Mouse (Mus musculus) hindbrain, postnatal 0 days (tissue): Measurements from ENCODE around the gene Nxpe4. TPM values are rescaled to one million over a fixed set of nuclear protein-coding genes. Genes with fewer than 3 reads are reported as not detected.

Experiments
- ATAC-seq: fragments of 200-750 bp; cut with Nextera tagmentation; 2 replicates; pipeline ENCODE4 v1.8.0; 2017; ENCODE audit warnings: mild to moderate bottlenecking, moderate TSS enrichment, moderate library complexity
- DNase-seq: peaks from one replicate; pipeline ENCODE4 v3.0.0-alpha.2; 2015; ENCODE audit warnings: low spot score
- H3K27ac ChIP-seq: fragments of 300-500 bp; sonication (generic); 2 replicates; pipeline ENCODE4 v1.5.1; 2014; ENCODE audit warnings: mild to moderate bottlenecking
- H3K27me3 ChIP-seq: fragments of 300-500 bp; sonication (generic); 2 replicates; pipeline ENCODE4 v1.6.1; 2014; ENCODE audit warnings: low read length, mixed read lengths; ENCODE audit not compliant: insufficient read depth
- H3K36me3 ChIP-seq: fragments of 300-500 bp; sonication (generic); 2 replicates; pipeline ENCODE4 v1.6.1; 2014; ENCODE audit warnings: low read length, mixed read lengths; ENCODE audit not compliant: insufficient read depth
- H3K4me1 ChIP-seq: fragments of 300-500 bp; sonication (generic); 2 replicates; pipeline ENCODE4 v1.6.1; 2014; ENCODE audit warnings: antibody characterized with exemption, low read length, mixed read lengths; ENCODE audit not compliant: insufficient read depth
- H3K4me2 ChIP-seq: fragments of 300-500 bp; sonication (generic); 2 replicates; pipeline ENCODE4 v1.6.1; 2014; ENCODE audit warnings: low read depth, mild to moderate bottlenecking, low read length, moderate library complexity, mixed read lengths
- H3K4me3 ChIP-seq: fragments of 300-500 bp; sonication (generic); 2 replicates; pipeline ENCODE4 v1.5.1; 2014; ENCODE audit warnings: low read length
- H3K9ac ChIP-seq: fragments of 300-500 bp; sonication (generic); replicated peaks from 2 replicates; pipeline ENCODE4 v1.6.1; 2014; ENCODE audit warnings: mild to moderate bottlenecking, low read length, moderate library complexity, mixed read lengths
- H3K9me3 ChIP-seq: fragments of 300-500 bp; sonication (generic); 2 replicates; pipeline ENCODE4 v1.6.1; 2016; ENCODE audit warnings: low read length, mixed read lengths
- CTCF ChIP-seq: IDR thresholded peaks from 2 replicates; pipeline ENCODE4 v1.5.1; 2016; ENCODE audit warnings: antibody characterized with exemption, control low read depth, low read depth
- WGBS: fragments of 180-500 bp; shearing (Covaris S2); extraction: QIAGEN DNeasy Blood & Tissue Kit; methylation state at CpG from one replicate; pipeline ENCODE4 v1.1.7; 2014; 5-methylcytosine and 5-hydroxymethylcytosine counted together
- polyA plus RNA-seq: library from polyadenylated mRNA; unstranded; fragments of >200 nt; fragmentation: Nextera tagmentation; extraction: Ambion mirVana; gene quantifications from 2 replicates; pipeline ENCODE4 v1.2.1, GENCODE M21; 2015
- total RNA-seq: library from RNA; depleted of rRNA; stranded (reverse); fragments of >200 nt; gene quantifications from 2 replicates; pipeline ENCODE4 v1.2.3, GENCODE M21; 2014

The Nxpe4 gene
- total and polyA plus RNA-seq, 2 experiments from 2014 or later, result 10.8 to 17.1 TPM

DNA sequence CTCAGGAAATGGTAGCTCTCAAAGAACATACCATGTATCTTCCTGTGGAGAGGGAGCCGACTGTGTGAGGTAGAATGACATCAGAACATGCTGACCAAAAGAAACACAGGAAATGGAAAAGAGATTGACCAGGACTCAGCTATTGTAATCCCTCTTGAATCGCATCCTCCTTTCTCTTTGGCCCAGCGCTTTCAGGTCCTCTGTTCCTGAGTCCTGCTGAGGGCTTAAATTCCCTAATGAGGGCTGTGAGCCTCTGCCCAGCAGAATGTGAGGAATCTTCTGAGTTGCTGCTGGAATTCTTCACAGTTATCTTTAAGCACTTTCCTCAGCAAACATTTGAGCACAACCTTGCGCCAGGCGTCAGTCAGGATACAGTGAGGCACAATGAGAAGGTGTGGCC is 78.6 kb downstream of the Nxpe4 start:
- no peak overlapping the region for H3K27ac ChIP-seq
- H3K4me2 ChIP-seq, result no peak overlapping the region
- no peaks in the 10 kb centered on the region; the same call in 1 of the 2 replicates for H3K4me1 ChIP-seq
- no peak overlapping the region for H3K4me3 ChIP-seq
- ATAC-seq (no peak), DNase-seq (no peak)
- no peaks in the 10 kb centered on the region for H3K27me3 ChIP-seq
- 69% methylated on average over 5 of the region's 5 CpGs for WGBS
- no peak overlapping the region for H3K9ac ChIP-seq
- TF ChIP-seq CTCF, result no peak
- no peaks in the 10 kb centered on the region for H3K36me3 ChIP-seq
- no peaks in the 10 kb centered on the region for H3K9me3 ChIP-seq

DNA sequence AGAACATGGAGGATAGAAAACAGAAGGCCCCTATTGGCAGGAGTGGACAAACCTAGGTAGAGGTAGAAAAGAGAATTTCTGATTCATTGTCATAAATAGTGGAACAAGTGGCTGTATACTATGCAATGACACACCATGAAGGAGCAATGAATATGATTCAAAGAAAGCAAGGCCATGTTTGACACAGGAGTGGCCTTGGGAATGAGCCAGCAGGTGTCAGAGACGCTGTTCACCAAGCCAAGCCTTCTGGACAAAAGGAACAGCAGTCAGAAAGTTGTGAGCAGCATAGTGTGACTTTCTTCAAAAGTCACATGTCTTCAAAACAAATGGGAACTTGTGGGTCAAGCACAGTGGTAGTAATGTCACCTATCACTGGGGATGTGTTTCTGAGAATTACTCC is 80.0 kb downstream of the Nxpe4 start:
- Histone ChIP-seq H3K27ac (no peak overlapping the region), H3K9ac (no peak overlapping the region), H3K4me3 (no peak overlapping the region), H3K4me2 (no peak overlapping the region), H3K4me1 (no peaks in the 10 kb centered on the region; the same call in 1 of the 2 replicates), H3K27me3 (no peaks in the 10 kb centered on the region), H3K9me3 (no peaks in the 10 kb centered on the region), H3K36me3 (no peaks in the 10 kb centered on the region)
- 89% methylated on average over 1 of the region's 1 CpGs for WGBS
- no peak for TF ChIP-seq CTCF
- DNase-seq, result no peak
- no peak for ATAC-seq

DNA sequence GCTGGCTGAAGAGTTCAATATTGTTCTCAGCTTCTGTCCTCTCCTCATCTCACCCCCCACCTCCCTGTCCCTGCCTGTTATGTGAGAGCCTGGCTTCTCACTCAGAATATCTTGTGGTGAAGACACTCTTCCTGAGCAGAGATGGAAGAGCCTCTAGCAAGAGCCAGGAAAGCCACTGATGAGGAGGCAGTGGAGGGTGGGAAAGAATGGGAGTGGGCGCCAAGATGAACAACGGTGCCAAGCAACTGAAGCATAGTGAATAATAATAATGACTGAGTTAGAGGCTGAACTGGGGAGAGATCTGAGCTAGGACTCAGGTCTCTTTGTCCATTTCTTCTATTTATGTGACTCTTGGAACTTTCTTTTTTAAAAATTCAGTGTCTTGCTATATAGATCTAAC is 80.9 kb downstream of the Nxpe4 start:
- no peaks in the 10 kb centered on the region for H3K36me3 ChIP-seq
- H3K4me2 ChIP-seq, result no peak overlapping the region
- TF ChIP-seq CTCF, result no peak
- no peak overlapping the region for H3K9ac ChIP-seq
- ATAC-seq (no peak), DNase-seq (no peak)
- WGBS, result 63% methylated on average over 2 of the region's 2 CpGs
- H3K4me1 ChIP-seq, result no peaks in the 10 kb centered on the region; the same call in 1 of the 2 replicates
- H3K27me3 ChIP-seq, result no peaks in the 10 kb centered on the region
- no peak overlapping the region for H3K4me3 ChIP-seq
- H3K9me3 ChIP-seq, result no peaks in the 10 kb centered on the region
- no peak overlapping the region for H3K27ac ChIP-seq

DNA sequence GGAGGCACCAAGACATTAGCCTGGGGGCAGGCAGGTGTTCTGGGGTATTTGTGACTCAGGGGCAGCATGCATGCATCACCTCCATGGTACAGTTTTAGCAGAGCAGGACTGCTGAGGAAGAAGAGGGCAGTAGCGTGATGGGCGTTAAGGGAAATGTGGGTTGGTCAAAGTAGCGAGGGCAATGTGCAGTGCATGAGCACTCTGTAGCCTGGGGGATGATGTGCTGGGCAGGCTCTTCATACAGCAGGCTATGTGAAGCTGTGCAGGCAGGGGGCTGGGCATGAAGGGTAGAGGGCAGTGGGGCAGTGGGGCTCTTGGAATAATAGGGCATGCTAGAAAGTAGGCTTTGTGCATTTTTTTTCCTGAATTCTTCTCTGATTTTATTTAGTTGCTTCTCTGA is 82.4 kb downstream of the Nxpe4 start:
- DNase-seq, result no peak
- Histone ChIP-seq H3K9me3 (no peaks in the 10 kb centered on the region), H3K4me3 (no peak overlapping the region), H3K4me2 (no peak overlapping the region), H3K27me3 (no peaks in the 10 kb centered on the region), H3K4me1 (no peaks in the 10 kb centered on the region; the same call in 1 of the 2 replicates), H3K9ac (no peak overlapping the region), H3K27ac (no peak overlapping the region), H3K36me3 (no peaks in the 10 kb centered on the region)
- WGBS, result 80% methylated on average over 3 of the region's 3 CpGs
- TF ChIP-seq CTCF, result no peak
- no peak for ATAC-seq

DNA sequence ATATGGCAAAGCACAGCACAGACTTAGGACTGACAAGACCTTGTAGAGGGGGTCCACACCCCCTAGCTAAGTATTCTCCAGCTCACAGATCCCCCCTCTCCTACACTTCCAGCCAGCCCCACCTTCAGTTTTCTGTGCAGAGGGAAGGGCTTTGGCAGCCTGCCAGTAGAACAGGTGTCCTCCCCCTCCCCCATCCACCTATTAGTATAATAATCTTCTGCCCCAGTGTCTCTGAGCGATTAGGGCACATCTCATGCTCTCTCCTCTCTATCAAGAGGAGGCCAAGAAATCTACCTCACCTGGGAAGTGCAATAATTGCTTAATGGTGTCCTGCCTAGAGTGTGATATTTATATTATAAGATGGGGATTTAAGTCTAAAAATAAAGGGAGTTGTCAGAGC is 83.7 kb downstream of the Nxpe4 start:
- WGBS, result 40% methylated on average over 1 of the region's 1 CpGs
- no peak overlapping the region for H3K9ac ChIP-seq
- no peak overlapping the region for H3K4me3 ChIP-seq
- no peaks in the 10 kb centered on the region for H3K36me3 ChIP-seq
- H3K27ac ChIP-seq, result no peak overlapping the region
- no peaks in the 10 kb centered on the region for H3K27me3 ChIP-seq
- no peak for TF ChIP-seq CTCF
- no peaks in the 10 kb centered on the region; the same call in 1 of the 2 replicates for H3K4me1 ChIP-seq
- no peaks in the 10 kb centered on the region for H3K9me3 ChIP-seq
- no peak overlapping the region for H3K4me2 ChIP-seq
- DNase-seq (peak; percentile 47), ATAC-seq (peak; percentile 29; the same call in 1 of the 2 replicates)

DNA sequence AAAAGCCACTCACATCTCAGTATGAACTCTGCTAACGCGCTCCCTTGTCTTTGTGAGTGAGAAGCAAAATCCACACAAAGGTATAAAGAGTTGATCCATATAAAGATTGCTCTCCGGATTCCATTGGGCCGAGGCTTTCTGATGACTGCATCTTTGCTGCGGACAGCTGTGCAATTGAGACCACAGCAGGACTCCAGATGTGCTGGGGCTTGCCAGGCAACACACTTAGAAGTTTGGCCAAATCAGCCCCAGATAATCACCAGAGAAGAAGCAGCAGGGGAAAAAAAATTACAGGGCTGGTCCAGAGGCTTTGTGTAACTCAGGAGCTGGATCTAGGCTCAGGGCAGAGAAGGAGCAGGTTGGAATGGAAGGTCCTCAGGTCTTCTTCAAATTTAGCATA is 85.5 kb downstream of the Nxpe4 start:
- no peak for DNase-seq
- Histone ChIP-seq H3K9ac (no peak overlapping the region), H3K36me3 (no peaks in the 10 kb centered on the region), H3K4me2 (no peak overlapping the region), H3K9me3 (no peaks in the 10 kb centered on the region), H3K27ac (no peak overlapping the region), H3K4me3 (no peak overlapping the region), H3K4me1 (peaks cover 5% of the 10 kb centered on the region; the same call in 1 of the 2 replicates), H3K27me3 (no peaks in the 10 kb centered on the region)
- no peak for TF ChIP-seq CTCF
- no peak for ATAC-seq
- 55% methylated on average over 5 of the region's 5 CpGs for WGBS

DNA sequence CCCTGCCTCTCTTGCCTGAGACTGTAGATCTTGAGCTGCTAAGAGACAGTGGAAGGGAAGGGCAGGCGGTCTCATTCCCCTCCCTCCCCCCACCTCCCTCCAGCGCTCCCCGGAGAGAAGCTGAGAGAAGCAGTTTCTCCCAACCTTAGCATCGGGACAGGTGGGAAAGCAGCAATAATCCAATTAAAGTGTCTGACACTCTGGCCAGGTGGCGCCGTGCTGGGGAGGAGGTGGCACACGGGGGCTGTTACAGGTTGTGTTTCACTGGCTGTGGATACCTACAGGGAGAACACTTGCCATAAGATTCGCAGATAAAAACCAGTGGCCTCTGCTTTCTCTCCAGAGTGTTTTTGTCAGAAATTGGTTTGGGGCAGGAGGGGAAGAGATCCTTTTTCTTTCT is 90.4 kb downstream of the Nxpe4 start:
- H3K27me3 ChIP-seq, result no peaks in the 10 kb centered on the region
- TF ChIP-seq CTCF, result no peak
- peaks cover 5% of the 10 kb centered on the region; the same call in 1 of the 2 replicates for H3K4me1 ChIP-seq
- H3K4me3 ChIP-seq, result no peak overlapping the region
- H3K27ac ChIP-seq, result no peak overlapping the region
- H3K9ac ChIP-seq, result no peak overlapping the region
- no peaks in the 10 kb centered on the region for H3K36me3 ChIP-seq
- DNase-seq (no peak), ATAC-seq (no peak)
- H3K9me3 ChIP-seq, result no peaks in the 10 kb centered on the region
- WGBS, result 22% methylated on average over 8 of the region's 8 CpGs
- H3K4me2 ChIP-seq, result no peak overlapping the region
